Mouse (Mus musculus) urinary bladder, postnatal 10 days (tissue): Measurements from ENCODE around the gene Itga11.
"Not testable (repeated sequence)": the region's sequence is repeated elsewhere in the genome, so short reads cannot be mapped to it uniquely, and the experiment has no call there.

ENCODE experiments used
- DNase-seq: peaks from one replicate; pipeline ENCODE4 v3.0.0; 2022; ENCODE audit warnings: low spot score

Itga11 gene

DNA sequence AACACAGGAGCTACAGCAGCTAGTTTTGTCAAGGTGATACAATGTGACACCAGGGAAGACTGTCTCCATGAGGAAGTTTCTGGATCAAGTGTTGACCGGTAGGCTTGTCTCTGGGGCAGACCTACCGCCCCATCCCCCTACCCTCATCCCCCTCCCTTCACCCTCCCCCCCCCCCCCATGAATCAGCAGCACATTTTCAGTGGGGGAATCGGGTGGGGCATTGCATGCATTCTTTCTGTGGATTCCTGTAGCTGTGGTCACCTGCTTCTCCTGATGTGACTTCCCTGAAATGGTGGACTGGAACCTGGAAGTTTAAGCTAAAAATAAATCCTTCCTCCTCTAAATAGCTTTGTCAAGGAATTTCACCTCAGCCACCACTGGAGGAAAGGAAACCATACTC lies 141.9 kb downstream of the Itga11 start:
- no peak for DNase-seq

- DNase-seq, result not testable (repeated sequence)
Observed at GRCm38 (mm10) chr9:62819910-62820309, 142.3 kb downstream of the Itga11 start.

GRCm38 (mm10) chr9:62820829-62821228 lies 143.2 kb downstream of the Itga11 start:
- no peak for DNase-seq

GRCm38 (mm10) chr9:62821811-62822210 lies 144.2 kb downstream of the Itga11 start:
- no peak for DNase-seq

- no peak for DNase-seq
Observed at GRCm38 (mm10) chr9:62825791-62826393, 148.3 kb downstream of the Itga11 start.

- no peak for DNase-seq
Observed at GRCm38 (mm10) chr9:62826456-62826855, 148.8 kb downstream of the Itga11 start.

DNA sequence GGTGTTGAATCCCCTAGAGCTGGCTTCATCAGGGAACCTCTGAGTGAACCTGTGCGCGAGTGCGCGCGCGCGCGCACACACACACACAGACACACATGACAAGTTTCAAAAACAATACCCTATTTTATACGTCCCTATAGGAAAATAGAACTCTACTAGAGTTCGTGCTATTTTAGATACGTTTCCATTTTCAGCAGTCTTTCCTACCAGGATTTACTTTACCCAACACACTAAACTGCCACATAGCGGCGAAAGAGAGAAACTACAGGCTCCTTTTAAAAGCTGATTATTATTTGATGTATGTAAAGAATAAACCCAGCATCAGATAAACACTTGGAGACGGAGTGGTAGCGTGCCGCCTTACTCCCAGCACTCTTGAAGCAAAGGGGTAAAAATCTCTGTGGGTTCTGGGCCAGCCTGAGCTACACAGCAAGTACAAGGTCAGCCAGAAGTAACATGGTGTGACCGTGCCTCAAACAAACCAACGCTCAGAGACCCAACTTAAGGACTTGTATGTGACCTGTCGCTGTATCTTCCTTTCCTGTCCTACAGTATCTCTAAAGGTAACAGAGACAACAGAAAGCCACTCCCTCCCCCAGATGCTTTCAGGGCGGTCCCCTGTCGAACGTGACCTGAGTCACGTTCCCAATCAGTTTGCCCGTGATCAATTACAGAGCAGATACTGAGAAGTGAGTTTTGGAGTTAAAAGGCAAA lies 150.5 kb downstream of the Itga11 start:
- DNase-seq, result no peak

- DNase-seq, result peak; percentile 90
Observed at GRCm38 (mm10) chr9:62828662-62829086, 151.0 kb downstream of the Itga11 start.

- no peak for DNase-seq
Observed at GRCm38 (mm10) chr9:62829877-62830276, 152.3 kb downstream of the Itga11 start.
